Mouse (Mus musculus) bone marrow macrophage, adult 2 months (primary cell): ENCODE measurements at regions not wholly inside any gene's neighbourhood (a gene's known extent, or its start where the extent isn't known, plus 50 kb on each side); places are given as distances from the start of the nearest gene placed in this dataset.

Source experiments
- CTCF ChIP-seq: IDR thresholded peaks from 2 replicates; pipeline ENCODE4 v1.5.1; 2012; ENCODE audit warnings: low read depth, mild to moderate bottlenecking, low read length, moderate library complexity
- POLR2A ChIP-seq: IDR thresholded peaks from 2 replicates; pipeline ENCODE4 v1.6.1; 2012; ENCODE audit warnings: mild to moderate bottlenecking, low read depth, low read length, borderline replicate concordance

DNA sequence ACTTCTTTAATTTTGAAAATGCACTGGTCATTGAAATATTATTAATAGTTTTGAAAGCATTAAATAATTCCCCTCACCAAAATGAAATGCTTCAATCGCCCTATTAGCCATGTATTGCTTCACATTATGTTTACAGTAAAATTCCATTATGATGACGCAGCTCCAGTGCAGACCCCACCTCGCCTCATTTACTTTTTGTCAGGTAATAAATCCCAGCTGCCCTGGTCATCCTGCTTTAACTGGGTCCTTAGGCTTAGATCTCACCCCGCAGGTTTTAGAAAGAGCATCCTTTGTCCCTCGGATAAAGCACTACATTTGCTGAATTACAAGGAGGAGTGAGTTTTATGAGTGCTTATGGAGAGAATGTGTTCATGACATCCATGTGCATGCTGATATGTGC lies 2557.0 kb upstream of the Gm7489 start:
- TF ChIP-seq CTCF: no peak
- TF ChIP-seq POLR2A: no peak
